Mouse (Mus musculus): ENCODE measurements at regions not wholly inside any gene's neighbourhood (a gene's known extent, or its start where the extent isn't known, plus 50 kb on each side); places are given as distances from the start of the nearest gene placed in this dataset.

DNA sequence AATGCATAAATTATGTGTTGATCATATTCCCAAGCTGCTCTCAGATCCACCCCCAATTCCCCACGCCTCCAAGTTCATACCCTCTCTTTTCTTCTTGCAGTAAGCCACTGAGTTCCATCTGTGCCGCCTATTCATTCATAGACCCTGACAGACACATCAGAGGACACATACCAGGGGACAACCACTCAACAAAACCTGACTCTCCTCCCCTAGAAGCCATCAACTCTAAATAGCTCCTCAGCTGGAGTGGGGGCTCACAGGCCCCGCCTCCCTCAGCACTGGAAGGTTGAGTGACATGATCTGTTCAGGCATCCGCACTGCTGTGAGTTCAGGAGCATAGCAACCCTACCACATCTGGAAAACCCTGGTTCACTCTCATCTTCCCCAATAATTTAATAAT, 90.8 kb downstream of the Rnd3 start:
- no peaks in the 10 kb centered on the region for H3K9me3 ChIP-seq (ENCODE audit: low read length)
- H3K36me3 ChIP-seq (replicated peaks; ENCODE audit: insufficient read depth, low read length), result no peaks in the 10 kb centered on the region
- no peak for ATAC-seq
- WGBS (ENCODE audit: insufficient replicate concordance), result 81% methylated on average over 4 of the region's 4 CpGs
- no peak overlapping the region for H3K4me2 ChIP-seq (ENCODE audit: low read depth, low read length)
- no peak overlapping the region for H3K4me3 ChIP-seq (ENCODE audit: low read depth, low read length)
- TF ChIP-seq EP300 (IDR thresholded peaks at IDR 0.05; ENCODE audit: low read depth), result no peak
- TF ChIP-seq CTCF (IDR thresholded peaks at IDR 0.05; ENCODE audit: low read depth), result no peak
- DNase-seq, result no peak
- H3K27me3 ChIP-seq (ENCODE audit: insufficient read depth, low read length), result no peaks in the 10 kb centered on the region
- no peak overlapping the region for H3K9ac ChIP-seq (replicated peaks)
- no peak overlapping the region for H3K27ac ChIP-seq (ENCODE audit: low read depth)
- no peaks in the 10 kb centered on the region for H3K4me1 ChIP-seq (ENCODE audit: insufficient read depth)

DNA sequence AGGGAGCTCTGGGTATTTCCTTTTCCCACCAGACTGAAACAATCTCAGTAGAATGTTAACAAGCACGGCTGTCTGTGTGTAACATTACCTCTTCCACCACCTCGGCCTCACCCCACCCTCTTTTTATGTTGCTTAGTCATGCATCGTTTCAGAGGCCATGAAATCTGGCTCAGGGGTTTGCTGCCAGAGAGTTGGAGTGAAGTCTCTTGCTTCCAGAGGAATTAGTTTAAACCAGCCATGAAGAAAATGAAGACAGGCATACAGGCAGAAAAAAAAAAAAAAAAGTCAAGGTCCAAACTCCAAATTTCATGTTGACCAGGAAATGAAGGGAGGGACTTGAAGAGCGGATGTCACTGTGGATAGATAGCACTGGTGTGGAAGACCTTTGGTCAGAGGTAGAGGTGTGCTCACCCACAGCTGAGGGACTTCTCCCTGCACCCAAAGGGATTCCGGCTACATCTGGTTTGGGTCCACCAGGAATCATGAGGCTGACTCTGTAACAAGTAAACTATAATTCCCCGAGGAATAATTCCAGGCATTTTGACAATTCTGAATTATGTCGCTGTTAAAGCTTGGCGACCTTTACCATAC, 92.7 kb downstream of the Rnd3 start:
- Histone ChIP-seq H3K4me1 (ENCODE audit: insufficient read depth) (no peaks in the 10 kb centered on the region), H3K36me3 (replicated peaks; ENCODE audit: insufficient read depth, low read length) (no peaks in the 10 kb centered on the region), H3K27me3 (ENCODE audit: insufficient read depth, low read length) (no peaks in the 10 kb centered on the region), H3K9ac (replicated peaks) (no peak overlapping the region), H3K4me3 (ENCODE audit: low read depth, low read length) (no peak overlapping the region), H3K9me3 (ENCODE audit: low read length) (no peaks in the 10 kb centered on the region), H3K27ac (ENCODE audit: low read depth) (peak overlapping the region; percentile 81), H3K4me2 (ENCODE audit: low read depth, low read length) (peak overlapping the region; percentile 48)
- peak; percentile 61; the same call in 1 of the 2 replicates for TF ChIP-seq EP300 (IDR thresholded peaks at IDR 0.05; ENCODE audit: low read depth)
- no peak for TF ChIP-seq CTCF (IDR thresholded peaks at IDR 0.05; ENCODE audit: low read depth)
- peak; percentile 21 for DNase-seq
- ATAC-seq, result peak; percentile 99
- 49% methylated on average over 8 of the region's 8 CpGs for WGBS (ENCODE audit: insufficient replicate concordance)

DNA sequence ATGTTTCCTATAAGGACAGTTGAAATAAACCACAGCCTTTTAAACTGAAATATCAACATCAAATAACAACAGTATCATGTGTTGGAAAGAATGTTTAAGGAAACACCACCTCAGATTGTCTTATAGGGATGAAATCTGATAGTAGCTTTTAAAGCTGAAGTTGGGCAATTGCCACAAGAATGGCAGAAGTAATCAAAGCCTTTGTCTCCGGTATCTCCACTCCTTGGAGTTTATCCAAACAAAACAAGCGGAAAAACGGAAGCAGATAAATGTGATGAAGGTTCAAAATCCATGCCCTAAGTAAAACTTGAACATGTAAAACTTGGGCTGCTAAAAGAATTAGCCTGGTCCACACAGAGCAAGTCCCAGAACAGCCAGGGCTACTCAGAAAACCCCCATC, 93.6 kb downstream of the Rnd3 start:
- H3K36me3 ChIP-seq (replicated peaks; ENCODE audit: insufficient read depth, low read length), result no peaks in the 10 kb centered on the region
- ATAC-seq (no peak), DNase-seq (no peak)
- 38% methylated on average over 3 of the region's 3 CpGs for WGBS (ENCODE audit: insufficient replicate concordance)
- no peak overlapping the region for H3K4me2 ChIP-seq (ENCODE audit: low read depth, low read length)
- H3K9ac ChIP-seq (replicated peaks), result no peak overlapping the region
- no peak overlapping the region for H3K4me3 ChIP-seq (ENCODE audit: low read depth, low read length)
- TF ChIP-seq CTCF (IDR thresholded peaks at IDR 0.05; ENCODE audit: low read depth), result no peak
- 0 out of 2 replicates have a peak, but pooled peaks have one; percentile 15 for TF ChIP-seq EP300 (IDR thresholded peaks at IDR 0.05; ENCODE audit: low read depth)
- peak overlapping the region; percentile 29; the same call in 1 of the 2 replicates for H3K27ac ChIP-seq (ENCODE audit: low read depth)
- H3K4me1 ChIP-seq (ENCODE audit: insufficient read depth), result no peaks in the 10 kb centered on the region
- H3K9me3 ChIP-seq (ENCODE audit: low read length), result no peaks in the 10 kb centered on the region
- H3K27me3 ChIP-seq (ENCODE audit: insufficient read depth, low read length), result no peaks in the 10 kb centered on the region

DNA sequence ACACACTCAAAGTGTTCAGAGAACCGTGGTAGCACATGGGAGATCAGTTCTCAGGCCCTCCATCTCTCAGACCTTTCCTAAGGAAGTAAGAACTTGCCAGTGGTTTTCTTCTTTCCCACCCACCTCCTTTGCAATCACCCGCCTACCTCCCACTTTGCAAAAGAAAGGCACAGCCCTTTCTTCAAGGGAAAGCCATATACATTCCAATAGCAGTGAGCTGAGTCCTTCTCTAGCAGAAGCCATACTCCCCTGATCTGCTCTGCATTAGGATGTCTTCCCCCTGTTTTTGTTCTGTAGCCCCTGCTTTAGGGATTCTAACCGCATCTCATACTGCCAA, 99.1 kb downstream of the Rnd3 start:
- Histone ChIP-seq H3K27me3 (ENCODE audit: insufficient read depth, low read length) (no peaks in the 10 kb centered on the region), H3K36me3 (replicated peaks; ENCODE audit: insufficient read depth, low read length) (no peaks in the 10 kb centered on the region), H3K4me2 (ENCODE audit: low read depth, low read length) (no peak overlapping the region), H3K4me3 (ENCODE audit: low read depth, low read length) (no peak overlapping the region), H3K4me1 (ENCODE audit: insufficient read depth) (no peaks in the 10 kb centered on the region), H3K9ac (replicated peaks) (no peak overlapping the region), H3K9me3 (ENCODE audit: low read length) (no peaks in the 10 kb centered on the region), H3K27ac (ENCODE audit: low read depth) (no peak overlapping the region)
- WGBS (ENCODE audit: insufficient replicate concordance), result 61% methylated on average over 3 of the region's 3 CpGs
- DNase-seq, result no peak
- no peak for ATAC-seq
- no peak for TF ChIP-seq EP300 (IDR thresholded peaks at IDR 0.05; ENCODE audit: low read depth)
- no peak for TF ChIP-seq CTCF (IDR thresholded peaks at IDR 0.05; ENCODE audit: low read depth)

DNA sequence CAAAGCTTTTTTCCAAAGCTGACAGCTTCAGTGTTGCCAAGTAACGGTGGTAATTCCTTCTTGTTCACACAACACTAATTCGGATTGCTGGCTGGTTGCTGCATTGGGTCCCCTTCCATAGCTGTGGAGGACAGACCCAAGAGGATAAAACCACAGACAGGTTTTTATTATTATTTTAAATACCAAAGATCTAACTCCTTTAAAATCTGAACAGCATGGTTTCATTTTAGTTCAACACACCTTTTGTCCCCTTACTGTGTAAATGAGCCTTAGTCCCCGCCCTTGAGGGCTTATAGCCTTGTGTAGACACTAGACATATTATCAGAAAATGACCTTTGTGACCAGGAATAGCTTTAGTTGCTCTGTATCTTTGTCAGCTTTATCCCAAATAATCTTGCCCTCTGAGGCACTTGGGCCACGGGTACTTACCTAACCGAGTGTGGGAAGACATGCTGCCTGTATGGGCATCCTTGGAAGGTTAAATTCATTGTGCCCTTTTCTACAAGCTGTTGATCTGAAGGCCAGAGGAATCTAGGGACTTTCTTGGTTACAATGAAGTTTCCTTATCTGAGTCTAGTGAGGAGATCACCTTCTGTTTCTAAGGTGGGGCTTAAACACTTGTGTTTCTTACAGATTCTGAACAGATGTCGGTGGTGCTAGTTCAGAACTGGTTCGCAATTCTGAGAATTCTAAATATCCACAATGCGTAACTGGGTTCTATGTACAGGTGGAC, 99.6 kb downstream of the Rnd3 start:
- 70% methylated on average over 8 of the region's 8 CpGs for WGBS (ENCODE audit: insufficient replicate concordance)
- Histone ChIP-seq H3K9ac (replicated peaks) (no peak overlapping the region), H3K4me2 (ENCODE audit: low read depth, low read length) (no peak overlapping the region), H3K36me3 (replicated peaks; ENCODE audit: insufficient read depth, low read length) (no peaks in the 10 kb centered on the region), H3K9me3 (ENCODE audit: low read length) (no peaks in the 10 kb centered on the region), H3K27me3 (ENCODE audit: insufficient read depth, low read length) (no peaks in the 10 kb centered on the region), H3K4me3 (ENCODE audit: low read depth, low read length) (no peak overlapping the region), H3K4me1 (ENCODE audit: insufficient read depth) (no peaks in the 10 kb centered on the region), H3K27ac (ENCODE audit: low read depth) (no peak overlapping the region)
- ATAC-seq, result no peak
- TF ChIP-seq CTCF (IDR thresholded peaks at IDR 0.05; ENCODE audit: low read depth) (no peak), EP300 (IDR thresholded peaks at IDR 0.05; ENCODE audit: low read depth) (no peak)
- no peak for DNase-seq

DNA sequence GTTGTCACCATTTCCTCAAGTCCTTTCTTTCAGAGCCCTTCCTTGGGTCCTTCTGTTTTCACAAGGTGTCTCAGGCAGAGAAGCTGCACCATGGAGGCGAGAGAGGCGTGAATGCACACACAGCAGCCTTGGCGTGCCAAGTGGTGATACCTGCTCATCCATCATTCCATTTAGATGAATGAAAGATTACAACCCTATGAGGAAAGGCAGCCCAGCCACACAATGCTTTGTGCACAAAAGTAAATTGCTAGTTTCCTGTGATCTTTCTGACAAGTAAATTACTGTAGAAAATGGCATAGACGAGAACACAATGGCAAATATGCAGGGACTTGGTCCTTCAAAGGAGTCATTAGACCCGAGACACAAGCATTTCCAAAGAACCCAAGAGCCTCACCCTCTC, 101.4 kb downstream of the Rnd3 start:
- no peaks in the 10 kb centered on the region for H3K9me3 ChIP-seq (ENCODE audit: low read length)
- no peaks in the 10 kb centered on the region for H3K4me1 ChIP-seq (ENCODE audit: insufficient read depth)
- H3K4me2 ChIP-seq (ENCODE audit: low read depth, low read length), result no peak overlapping the region
- no peaks in the 10 kb centered on the region for H3K27me3 ChIP-seq (ENCODE audit: insufficient read depth, low read length)
- H3K36me3 ChIP-seq (replicated peaks; ENCODE audit: insufficient read depth, low read length), result no peaks in the 10 kb centered on the region
- no peak overlapping the region for H3K9ac ChIP-seq (replicated peaks)
- DNase-seq (no peak), ATAC-seq (no peak)
- no peak overlapping the region for H3K27ac ChIP-seq (ENCODE audit: low read depth)
- no peak overlapping the region for H3K4me3 ChIP-seq (ENCODE audit: low read depth, low read length)
- TF ChIP-seq CTCF (IDR thresholded peaks at IDR 0.05; ENCODE audit: low read depth) (no peak), EP300 (IDR thresholded peaks at IDR 0.05; ENCODE audit: low read depth) (no peak)
- 76% methylated on average over 5 of the region's 5 CpGs for WGBS (ENCODE audit: insufficient replicate concordance)

Measured in liver, postnatal 0 days (tissue).